Mouse (Mus musculus): ENCODE measurements around the gene Gm340. TPM values are rescaled to one million over a fixed set of nuclear protein-coding genes. Genes with fewer than 3 reads are reported as not detected.

The Gm340 gene
- polyA plus RNA-seq, 1 experiment from 2014 or later = 2.8 TPM

GRCm38 (mm10) chr19:41617102-41617501 lies 34.9 kb downstream of the Gm340 start:
- WGBS = 85% methylated on average over 13 of the region's 13 CpGs
- no peaks in the 10 kb centered on the region for H3K36me3 ChIP-seq
- no peak overlapping the region for H3K4me3 ChIP-seq (replicated peaks)
- H3K27ac ChIP-seq = no peak overlapping the region
- no peaks in the 10 kb centered on the region for H3K9me3 ChIP-seq (replicated peaks)
- ATAC-seq (replicated peaks; ENCODE audit: low FRiP score) = no peak
- no peak overlapping the region for H3K9ac ChIP-seq
- H3K4me2 ChIP-seq = no peak overlapping the region
- H3K4me1 ChIP-seq = peaks cover 21% of the 10 kb centered on the region; the same call in 1 of the 2 replicates
- peaks cover 28% of the 10 kb centered on the region for H3K27me3 ChIP-seq

- Histone ChIP-seq H3K4me1 (peaks cover 21% of the 10 kb centered on the region; the same call in 1 of the 2 replicates), H3K9ac (no peak overlapping the region), H3K9me3 (replicated peaks) (no peaks in the 10 kb centered on the region), H3K27me3 (peaks cover 28% of the 10 kb centered on the region), H3K4me3 (replicated peaks) (no peak overlapping the region), H3K36me3 (no peaks in the 10 kb centered on the region), H3K4me2 (no peak overlapping the region), H3K27ac (no peak overlapping the region)
- 43% methylated on average over 6 of the region's 6 CpGs for WGBS
- ATAC-seq (replicated peaks; ENCODE audit: low FRiP score) = no peak
Measured at GRCm38 (mm10) chr19:41618153-41618657, 36.0 kb downstream of the Gm340 start.

- no peak overlapping the region for H3K4me2 ChIP-seq
- no peak overlapping the region for H3K27ac ChIP-seq
- H3K36me3 ChIP-seq = no peaks in the 10 kb centered on the region
- peak; percentile 43; the same call in 1 of the 2 replicates for ATAC-seq (replicated peaks; ENCODE audit: low FRiP score)
- no peak overlapping the region for H3K9ac ChIP-seq
- no peak overlapping the region for H3K4me3 ChIP-seq (replicated peaks)
- peaks cover 28% of the 10 kb centered on the region for H3K27me3 ChIP-seq
- H3K9me3 ChIP-seq (replicated peaks) = no peaks in the 10 kb centered on the region
- WGBS = 35% methylated on average over 19 of the region's 19 CpGs
- H3K4me1 ChIP-seq = peaks cover 21% of the 10 kb centered on the region; the same call in 1 of the 2 replicates
Measured at GRCm38 (mm10) chr19:41618771-41619385, 36.7 kb downstream of the Gm340 start.

- Histone ChIP-seq H3K27ac (no peak overlapping the region), H3K4me2 (no peak overlapping the region), H3K36me3 (no peaks in the 10 kb centered on the region), H3K4me1 (peaks cover 21% of the 10 kb centered on the region; the same call in 1 of the 2 replicates), H3K9me3 (replicated peaks) (no peaks in the 10 kb centered on the region), H3K9ac (no peak overlapping the region), H3K4me3 (replicated peaks) (no peak overlapping the region), H3K27me3 (peaks cover 14% of the 10 kb centered on the region)
- 70% methylated on average over 14 of the region's 14 CpGs for WGBS
- no peak for ATAC-seq (replicated peaks; ENCODE audit: low FRiP score)
Measured at GRCm38 (mm10) chr19:41620366-41621092, 38.4 kb downstream of the Gm340 start.

- no peak for ATAC-seq (replicated peaks; ENCODE audit: low FRiP score)
Measured at GRCm38 (mm10) chr19:41628970-41629369, 46.8 kb downstream of the Gm340 start.

GRCm38 (mm10) chr19:41629532-41629931 lies 47.4 kb downstream of the Gm340 start:
- WGBS = 51% methylated on average over 5 of the region's 5 CpGs
- no peak for ATAC-seq (replicated peaks; ENCODE audit: low FRiP score)

More at GRCm38 (mm10) chr19:41628970-41629369, 46.8 kb downstream of the Gm340 start:
- 76% methylated on average over 11 of the region's 11 CpGs for WGBS
- Histone ChIP-seq H3K9ac (no peak overlapping the region), H3K27ac (no peak overlapping the region), H3K4me3 (replicated peaks) (no peak overlapping the region), H3K27me3 (no peaks in the 10 kb centered on the region), H3K9me3 (replicated peaks) (no peaks in the 10 kb centered on the region), H3K36me3 (no peaks in the 10 kb centered on the region), H3K4me2 (no peak overlapping the region), H3K4me1 (no peaks in the 10 kb centered on the region; the same call in 1 of the 2 replicates)

GRCm38 (mm10) chr19:41634099-41634498 lies 51.9 kb downstream of the Gm340 start:
- Histone ChIP-seq H3K36me3 (no peaks in the 10 kb centered on the region), H3K9me3 (replicated peaks) (no peaks in the 10 kb centered on the region), H3K27ac (no peak overlapping the region), H3K4me2 (no peak overlapping the region), H3K9ac (no peak overlapping the region), H3K4me1 (peaks cover 2% of the 10 kb centered on the region; the same call in 1 of the 2 replicates), H3K4me3 (replicated peaks) (no peak overlapping the region), H3K27me3 (no peaks in the 10 kb centered on the region)
- no peak for ATAC-seq (replicated peaks; ENCODE audit: low FRiP score)
- 69% methylated on average over 10 of the region's 10 CpGs for WGBS

More at GRCm38 (mm10) chr19:41629532-41629931, 47.4 kb downstream of the Gm340 start:
- Histone ChIP-seq H3K4me1 (peaks cover 2% of the 10 kb centered on the region; the same call in 1 of the 2 replicates), H3K36me3 (no peaks in the 10 kb centered on the region), H3K9ac (no peak overlapping the region), H3K9me3 (replicated peaks) (no peaks in the 10 kb centered on the region), H3K27me3 (no peaks in the 10 kb centered on the region), H3K4me2 (no peak overlapping the region), H3K4me3 (replicated peaks) (no peak overlapping the region), H3K27ac (no peak overlapping the region)

GRCm38 (mm10) chr19:41634999-41635398 lies 52.8 kb downstream of the Gm340 start:
- Histone ChIP-seq H3K9me3 (replicated peaks) (no peaks in the 10 kb centered on the region), H3K4me3 (replicated peaks) (no peak overlapping the region), H3K4me2 (no peak overlapping the region), H3K27me3 (no peaks in the 10 kb centered on the region), H3K36me3 (no peaks in the 10 kb centered on the region), H3K27ac (no peak overlapping the region), H3K9ac (no peak overlapping the region), H3K4me1 (peaks cover 2% of the 10 kb centered on the region; the same call in 1 of the 2 replicates)
- no peak for ATAC-seq (replicated peaks; ENCODE audit: low FRiP score)
- 63% methylated on average over 6 of the region's 6 CpGs for WGBS

Small RNAs within 50 kb of the gene (microRNA-seq; reads per million reads assigned to microRNA genes)
- not detected for gene Mir8091

Other genes starting within 250 kb of the Gm340 start
- 1.7 and 2.2 TPM in 2 replicates for gene Pik3ap1, start 197.3 kb upstream of the Gm340 start, polyA plus RNA-seq (2015; fragmentation: Nextera tagmentation; extraction: Ambion mirVana)
- gene Lcor, start 99.7 kb upstream of the Gm340 start, polyA plus RNA-seq (2015; fragmentation: Nextera tagmentation; extraction: Ambion mirVana) = 16.3 and 17.0 TPM in 2 replicates
- 6.1 and 6.3 TPM in 2 replicates for gene Slit1, start 161.3 kb downstream of the Gm340 start, polyA plus RNA-seq (2015; fragmentation: Nextera tagmentation; extraction: Ambion mirVana)
- gene Arhgap19, start 219.7 kb downstream of the Gm340 start, polyA plus RNA-seq (2015; fragmentation: Nextera tagmentation; extraction: Ambion mirVana) = 29.7 and 29.9 TPM in 2 replicates
- 5.6 and 6.3 TPM in 2 replicates for gene Frat1, start 247.6 kb downstream of the Gm340 start, polyA plus RNA-seq (2015; fragmentation: Nextera tagmentation; extraction: Ambion mirVana)

Data from kidney, embryonic 15.5 days (tissue).